Mouse (Mus musculus) heart, embryonic 14.5 days (tissue): ENCODE results near the gene Casc3. TPM values are rescaled to one million over a fixed set of nuclear protein-coding genes. Genes with fewer than 3 reads are reported as not detected.

Experiments used
- ATAC-seq: fragments of 200-750 bp; cut with Nextera tagmentation; 2 replicates; pipeline ENCODE4 v1.8.0; 2017; ENCODE audit warnings: low read depth, moderate TSS enrichment; ENCODE audit not compliant: insufficient number of reproducible peaks, insufficient read depth, low FRiP score
- H3K27ac ChIP-seq, 2 experiments: fragments of 200-500 bp in 1 of 2; fragments of 300-500 bp in 1 of 2; sonication (generic) in 1 of 2; replicated peaks in 1 of 2; 2 replicates each; pipeline ENCODE4 v1.5.1; 2012 to 2014; ENCODE audit warnings: low read depth in 2 of 2, low read length in 2 of 2, control low read depth in 1 of 2, mild to moderate bottlenecking in 1 of 2, mixed read lengths in 1 of 2; ENCODE audit not compliant: control insufficient read depth in 1 of 2, insufficient read depth in 1 of 2
- H3K27me3 ChIP-seq: fragments of 300-500 bp; sonication (generic); 2 replicates; pipeline ENCODE4 v1.6.1; 2014; ENCODE audit warnings: mild to moderate bottlenecking, low read length, control low read depth; ENCODE audit not compliant: control insufficient read depth, insufficient read depth
- H3K36me3 ChIP-seq: fragments of 300-500 bp; sonication (generic); 2 replicates; pipeline ENCODE4 v1.6.1; 2014; ENCODE audit warnings: mild to moderate bottlenecking, control low read depth, low read length, mixed read lengths; ENCODE audit not compliant: control insufficient read depth, insufficient read depth
- H3K4me1 ChIP-seq, 2 experiments: fragments of 200-500 bp in 1 of 2; fragments of 300-500 bp in 1 of 2; sonication (generic) in 1 of 2; 2 replicates each; pipeline ENCODE4 v1.6.1; 2012 to 2014; ENCODE audit warnings: low read length in 2 of 2, control low read depth in 1 of 2, mixed read lengths in 1 of 2; ENCODE audit not compliant: control insufficient read depth in 2 of 2, insufficient read depth in 2 of 2
- H3K4me2 ChIP-seq: fragments of 300-500 bp; sonication (generic); 2 replicates; pipeline ENCODE4 v1.6.1; 2014; ENCODE audit warnings: mild to moderate bottlenecking, low read length
- H3K4me3 ChIP-seq, 2 experiments: fragments of 200-500 bp in 1 of 2; fragments of 300-500 bp in 1 of 2; sonication (generic) in 1 of 2; 2 replicates each; pipeline ENCODE4 v1.5.1; 2012 to 2014; ENCODE audit warnings: low read length in 2 of 2, mild to moderate bottlenecking in 2 of 2, control low read depth in 1 of 2, low read depth in 1 of 2, moderate library complexity in 1 of 2; ENCODE audit not compliant: control insufficient read depth in 1 of 2, insufficient read depth in 1 of 2
- H3K9ac ChIP-seq: fragments of 300-500 bp; sonication (generic); 2 replicates; pipeline ENCODE4 v1.6.1; 2014; ENCODE audit warnings: mild to moderate bottlenecking, low read length
- H3K9me3 ChIP-seq: fragments of 300-500 bp; sonication (generic); 2 replicates; pipeline ENCODE4 v1.6.1; 2016; ENCODE audit warnings: low read length, control low read depth; ENCODE audit not compliant: control insufficient read depth
- WGBS: fragments of 180-500 bp; shearing (Covaris S2); extraction: QIAGEN DNeasy Blood & Tissue Kit; methylation state at CpG from one replicate; pipeline ENCODE4 v1.1.7; 2014; 5-methylcytosine and 5-hydroxymethylcytosine counted together
- polyA plus RNA-seq: library from polyadenylated mRNA; unstranded; fragments of >200 nt; fragmentation: Nextera tagmentation; extraction: Ambion mirVana; gene quantifications from 2 replicates; pipeline ENCODE4 v1.2.1, GENCODE M21; 2014

The Casc3 gene
- polyA plus RNA-seq, 1 experiment from 2014 or later = 22.9 TPM

- Histone ChIP-seq H3K9ac (peak within 1 kb of the TSS; percentile 81), H3K27ac (peak within 1 kb of the TSS; percentile 97 to 98), H3K4me2 (peak within 1 kb of the TSS; percentile 91), H3K4me1 (peaks cover 49 to 72% of the 10 kb centered on the region in 2 experiments), H3K9me3 (no peaks in the 10 kb centered on the region), H3K4me3 (peak within 1 kb of the TSS; percentile 57 to 60), H3K27me3 (no peaks in the 10 kb centered on the region), H3K36me3 (peaks cover 24% of the 10 kb centered on the region)
- no peak for ATAC-seq
- WGBS = 2% methylated on average over 22 of the region's 22 CpGs
Measured at GRCm38 (mm10) chr11:98774582-98775347, 29.9 kb upstream of the Casc3 start, which contains the start of gene Nr1d1. TSS of gene Nr1d1 (minus strand) at chr11:98775333.

- Histone ChIP-seq H3K9me3 (no peaks in the 10 kb centered on the region), H3K27me3 (no peaks in the 10 kb centered on the region), H3K4me3 (peak overlapping the region; percentile 57 to 60), H3K9ac (peak overlapping the region; percentile 81), H3K4me2 (peak overlapping the region; percentile 91), H3K4me1 (peaks cover 44 to 66% of the 10 kb centered on the region in 2 experiments), H3K27ac (peak overlapping the region; percentile 97 to 98), H3K36me3 (peaks cover 17% of the 10 kb centered on the region)
- peak; percentile 62 for ATAC-seq
- 2% methylated on average over 15 of the region's 15 CpGs for WGBS
Measured at GRCm38 (mm10) chr11:98775348-98776051, 29.2 kb upstream of the Casc3 start.

- Histone ChIP-seq H3K9me3 (no peaks in the 10 kb centered on the region), H3K4me3 (peak overlapping the region; percentile 2 to 31), H3K36me3 (peaks cover 10% of the 10 kb centered on the region), H3K4me2 (peak overlapping the region; percentile 91), H3K4me1 (peaks cover 43 to 61% of the 10 kb centered on the region in 2 experiments), H3K27ac (peak overlapping the region; percentile 97 to 98), H3K27me3 (no peaks in the 10 kb centered on the region), H3K9ac (peak overlapping the region; percentile 72)
- WGBS = 20% methylated on average over 12 of the region's 12 CpGs
- ATAC-seq = no peak
Measured at GRCm38 (mm10) chr11:98776052-98776764, 28.5 kb upstream of the Casc3 start.

GRCm38 (mm10) chr11:98776843-98777590, 27.7 kb upstream of the Casc3 start:
- WGBS = 16% methylated on average over 9 of the region's 9 CpGs
- Histone ChIP-seq H3K9ac (peak overlapping the region; percentile 72), H3K27ac (peak overlapping the region; percentile 97 to 98), H3K4me1 (peaks cover 38 to 59% of the 10 kb centered on the region in 2 experiments), H3K36me3 (0 out of 2 replicates have a peak, but pooled peaks cover 4% of the 10 kb centered on the region), H3K9me3 (no peaks in the 10 kb centered on the region), H3K27me3 (no peaks in the 10 kb centered on the region), H3K4me2 (peak overlapping the region; percentile 91), H3K4me3 (peak overlapping the region in 1 of 2 experiments; percentile 31; a peak in 1 of 4 replicates)
- ATAC-seq = no peak

- H3K4me2 ChIP-seq = 0 out of 2 replicates have a peak overlapping the region, but pooled peaks have one; percentile 2
- 0 out of 2 replicates have a peak, but pooled peaks cover 4% of the 10 kb centered on the region for H3K36me3 ChIP-seq
- no peaks in the 10 kb centered on the region for H3K27me3 ChIP-seq
- peak overlapping the region; percentile 52 to 98 for H3K27ac ChIP-seq
- no peak overlapping the region for H3K9ac ChIP-seq
- no peak overlapping the region for H3K4me3 ChIP-seq
- peaks cover 39 to 60% of the 10 kb centered on the region in 2 experiments for H3K4me1 ChIP-seq
- ATAC-seq = no peak
- H3K9me3 ChIP-seq = no peaks in the 10 kb centered on the region
Measured at GRCm38 (mm10) chr11:98777888-98778287, 26.8 kb upstream of the Casc3 start.

- ATAC-seq = no peak
- peak overlapping the region in 1 of 2 experiments; percentile 92; a peak in 1 of 4 replicates for H3K27ac ChIP-seq
- no peaks in the 10 kb centered on the region for H3K27me3 ChIP-seq
- H3K36me3 ChIP-seq = 0 out of 2 replicates have a peak, but pooled peaks cover 4% of the 10 kb centered on the region
- peak overlapping the region; percentile 45 for H3K4me2 ChIP-seq
- H3K9ac ChIP-seq = peak overlapping the region; percentile 52
- peaks cover 51 to 67% of the 10 kb centered on the region in 2 experiments for H3K4me1 ChIP-seq
- 22% methylated on average over 14 of the region's 14 CpGs for WGBS
- no peaks in the 10 kb centered on the region for H3K9me3 ChIP-seq
- H3K4me3 ChIP-seq = no peak overlapping the region
Measured at GRCm38 (mm10) chr11:98781851-98782512, 22.7 kb upstream of the Casc3 start.
